Mouse (Mus musculus): ENCODE data around the gene Slc38a8. TPM values are rescaled to one million over a fixed set of nuclear protein-coding genes. Genes with fewer than 3 reads are reported as not detected.

The Slc38a8 gene
- polyA plus RNA-seq, 1 experiment from 2014 or later: not detected

GRCm38 (mm10) chr8:119515767-119516166 is 14.3 kb upstream of the Slc38a8 start:
- Histone ChIP-seq H3K4me1 (replicated peaks; ENCODE audit: control insufficient read depth, insufficient read depth) (no peaks in the 10 kb centered on the region), H3K9me3 (ENCODE audit: control insufficient read depth, low read length) (no peaks in the 10 kb centered on the region), H3K27ac (replicated peaks) (no peak overlapping the region), H3K4me2 (replicated peaks; ENCODE audit: low read depth) (no peak overlapping the region), H3K4me3 (ENCODE audit: low read depth, low read length) (no peak overlapping the region), H3K36me3 (ENCODE audit: control insufficient read depth, insufficient read depth, low read length) (peaks cover 54% of the 10 kb centered on the region), H3K9ac (ENCODE audit: low read length) (no peak overlapping the region), H3K27me3 (ENCODE audit: control insufficient read depth, insufficient read depth, low read length) (no peaks in the 10 kb centered on the region)
- WGBS: 68% methylated on average over 3 of the region's 3 CpGs
- DNase-seq (ENCODE audit: low spot score) (no peak), ATAC-seq (ENCODE audit: low FRiP score, low TSS enrichment) (no peak)
- TF ChIP-seq CTCF (IDR thresholded peaks at IDR 0.05; ENCODE audit: low read depth) (no peak), EP300 (optimal IDR thresholded peaks at IDR 0.05) (no peak)

- Histone ChIP-seq H3K4me1 (replicated peaks; ENCODE audit: control insufficient read depth, insufficient read depth) (no peaks in the 10 kb centered on the region), H3K27ac (replicated peaks) (no peak overlapping the region), H3K27me3 (ENCODE audit: control insufficient read depth, insufficient read depth, low read length) (no peaks in the 10 kb centered on the region), H3K9ac (ENCODE audit: low read length) (no peak overlapping the region), H3K4me2 (replicated peaks; ENCODE audit: low read depth) (no peak overlapping the region), H3K9me3 (ENCODE audit: control insufficient read depth, low read length) (no peaks in the 10 kb centered on the region), H3K4me3 (ENCODE audit: low read depth, low read length) (no peak overlapping the region), H3K36me3 (ENCODE audit: control insufficient read depth, insufficient read depth, low read length) (peaks cover 52% of the 10 kb centered on the region)
- WGBS: 84% methylated on average over 3 of the region's 3 CpGs
- no peak for DNase-seq (ENCODE audit: low spot score)
- ATAC-seq (ENCODE audit: low FRiP score, low TSS enrichment): no peak
- TF ChIP-seq EP300 (optimal IDR thresholded peaks at IDR 0.05) (no peak), CTCF (IDR thresholded peaks at IDR 0.05; ENCODE audit: low read depth) (no peak)
Observed at GRCm38 (mm10) chr8:119514940-119515339, 13.4 kb upstream of the Slc38a8 start.

- peaks cover 53% of the 10 kb centered on the region for H3K36me3 ChIP-seq (ENCODE audit: control insufficient read depth, insufficient read depth, low read length)
- H3K27me3 ChIP-seq (ENCODE audit: control insufficient read depth, insufficient read depth, low read length): no peaks in the 10 kb centered on the region
- no peaks in the 10 kb centered on the region for H3K4me1 ChIP-seq (replicated peaks; ENCODE audit: control insufficient read depth, insufficient read depth)
- no peak overlapping the region for H3K4me3 ChIP-seq (ENCODE audit: low read depth, low read length)
- WGBS: 80% methylated on average over 4 of the region's 4 CpGs
- H3K27ac ChIP-seq (replicated peaks): no peak overlapping the region
- no peak overlapping the region for H3K4me2 ChIP-seq (replicated peaks; ENCODE audit: low read depth)
- no peak for DNase-seq (ENCODE audit: low spot score)
- no peak for ATAC-seq (ENCODE audit: low FRiP score, low TSS enrichment)
- no peaks in the 10 kb centered on the region for H3K9me3 ChIP-seq (ENCODE audit: control insufficient read depth, low read length)
- TF ChIP-seq EP300 (optimal IDR thresholded peaks at IDR 0.05): no peak
- no peak for TF ChIP-seq CTCF (IDR thresholded peaks at IDR 0.05; ENCODE audit: low read depth)
- H3K9ac ChIP-seq (ENCODE audit: low read length): no peak overlapping the region
Observed at GRCm38 (mm10) chr8:119513405-119513804, 11.9 kb upstream of the Slc38a8 start.

GRCm38 (mm10) chr8:119511722-119512121 is 10.2 kb upstream of the Slc38a8 start:
- no peak for DNase-seq (ENCODE audit: low spot score)
- peaks cover 50% of the 10 kb centered on the region for H3K36me3 ChIP-seq (ENCODE audit: control insufficient read depth, insufficient read depth, low read length)
- H3K4me1 ChIP-seq (replicated peaks; ENCODE audit: control insufficient read depth, insufficient read depth): no peaks in the 10 kb centered on the region
- H3K9me3 ChIP-seq (ENCODE audit: control insufficient read depth, low read length): no peaks in the 10 kb centered on the region
- H3K4me2 ChIP-seq (replicated peaks; ENCODE audit: low read depth): no peak overlapping the region
- H3K4me3 ChIP-seq (ENCODE audit: low read depth, low read length): no peak overlapping the region
- ATAC-seq (ENCODE audit: low FRiP score, low TSS enrichment): no peak
- H3K27ac ChIP-seq (replicated peaks): no peak overlapping the region
- TF ChIP-seq CTCF (IDR thresholded peaks at IDR 0.05; ENCODE audit: low read depth) (no peak), EP300 (optimal IDR thresholded peaks at IDR 0.05) (no peak)
- WGBS: 93% methylated on average over 7 of the region's 7 CpGs
- no peak overlapping the region for H3K9ac ChIP-seq (ENCODE audit: low read length)
- no peaks in the 10 kb centered on the region for H3K27me3 ChIP-seq (ENCODE audit: control insufficient read depth, insufficient read depth, low read length)

- 83% methylated on average over 9 of the region's 9 CpGs for WGBS
- ATAC-seq (ENCODE audit: low FRiP score, low TSS enrichment): no peak
Observed at GRCm38 (mm10) chr8:119510471-119510870, 9.0 kb upstream of the Slc38a8 start.

GRCm38 (mm10) chr8:119506106-119506505 is 4.6 kb upstream of the Slc38a8 start:
- Histone ChIP-seq H3K27ac (replicated peaks) (no peak overlapping the region), H3K27me3 (ENCODE audit: control insufficient read depth, insufficient read depth, low read length) (no peaks in the 10 kb centered on the region), H3K9me3 (ENCODE audit: control insufficient read depth, low read length) (no peaks in the 10 kb centered on the region), H3K9ac (ENCODE audit: low read length) (no peak overlapping the region), H3K36me3 (ENCODE audit: control insufficient read depth, insufficient read depth, low read length) (peaks cover 16% of the 10 kb centered on the region), H3K4me2 (replicated peaks; ENCODE audit: low read depth) (no peak overlapping the region), H3K4me1 (replicated peaks; ENCODE audit: control insufficient read depth, insufficient read depth) (no peaks in the 10 kb centered on the region), H3K4me3 (ENCODE audit: low read depth, low read length) (no peak overlapping the region)
- DNase-seq (ENCODE audit: low spot score) (no peak), ATAC-seq (ENCODE audit: low FRiP score, low TSS enrichment) (no peak)
- WGBS: 80% methylated on average over 8 of the region's 8 CpGs
- TF ChIP-seq CTCF (IDR thresholded peaks at IDR 0.05; ENCODE audit: low read depth): no peak
- no peak for TF ChIP-seq EP300 (optimal IDR thresholded peaks at IDR 0.05)

More at GRCm38 (mm10) chr8:119510471-119510870, 9.0 kb upstream of the Slc38a8 start:
- DNase-seq (ENCODE audit: low spot score): no peak
- Histone ChIP-seq H3K36me3 (ENCODE audit: control insufficient read depth, insufficient read depth, low read length) (peaks cover 43% of the 10 kb centered on the region), H3K27me3 (ENCODE audit: control insufficient read depth, insufficient read depth, low read length) (no peaks in the 10 kb centered on the region), H3K9me3 (ENCODE audit: control insufficient read depth, low read length) (no peaks in the 10 kb centered on the region), H3K4me3 (ENCODE audit: low read depth, low read length) (no peak overlapping the region), H3K4me1 (replicated peaks; ENCODE audit: control insufficient read depth, insufficient read depth) (no peaks in the 10 kb centered on the region), H3K27ac (replicated peaks) (no peak overlapping the region), H3K4me2 (replicated peaks; ENCODE audit: low read depth) (no peak overlapping the region), H3K9ac (ENCODE audit: low read length) (no peak overlapping the region)
- TF ChIP-seq CTCF (IDR thresholded peaks at IDR 0.05; ENCODE audit: low read depth) (no peak), EP300 (optimal IDR thresholded peaks at IDR 0.05) (no peak)

All from stomach, postnatal 0 days (tissue).